Mouse (Mus musculus) bone marrow, adult 2 months (tissue): ENCODE data around the gene Dnajc4.

Source experiments
- CTCF ChIP-seq: fragments of 200-500 bp; IDR thresholded peaks from 2 replicates; pipeline ENCODE4 v1.5.1; 2011; ENCODE audit warnings: low read length, control low read depth; ENCODE audit not compliant: control insufficient read depth, insufficient read depth
- POLR2A ChIP-seq: fragments of 200-500 bp; IDR thresholded peaks from 2 replicates; pipeline ENCODE4 v1.6.1; 2011; ENCODE audit warnings: low read depth, mild to moderate bottlenecking, control low read depth, low read length, borderline replicate concordance; ENCODE audit not compliant: control insufficient read depth

GRCm38 (mm10) chr19:6955424-6955823 lies 36.9 kb downstream of the Dnajc4 start:
- TF ChIP-seq CTCF (no peak), POLR2A (no peak)
